Mouse (Mus musculus) liver, adult 2 months (tissue): ENCODE results near the gene C1ra. TPM values are rescaled to one million over a fixed set of nuclear protein-coding genes. Genes with fewer than 3 reads are reported as not detected.
"Not testable (repeated sequence)": the region's sequence is repeated elsewhere in the genome, so short reads cannot be mapped to it uniquely, and the experiment has no call there.

Experiments
- DNase-seq: peaks from one replicate; pipeline ENCODE4 v3.0.0-alpha.2; 2011; ENCODE audit warnings: low read depth, low spot score; ENCODE audit errors: extremely low read depth
- H3K27ac ChIP-seq: fragments of 200-500 bp; replicated peaks from 2 replicates; pipeline ENCODE4 v1.5.1; 2012; ENCODE audit warnings: low read depth, mild to moderate bottlenecking, control low read depth, inconsistent platforms, low read length; ENCODE audit not compliant: insufficient read depth
- H3K27me3 ChIP-seq: fragments of 200-500 bp; 2 replicates; pipeline ENCODE4 v1.6.1; 2012; ENCODE audit warnings: mild to moderate bottlenecking, moderate library complexity, low read length, inconsistent platforms; ENCODE audit not compliant: control insufficient read depth, insufficient read depth
- H3K36me3 ChIP-seq: fragments of 200-500 bp; 2 replicates; pipeline ENCODE4 v1.6.1; 2012; ENCODE audit warnings: low read length, inconsistent platforms; ENCODE audit not compliant: control insufficient read depth, insufficient read depth
- H3K4me1 ChIP-seq: fragments of 200-500 bp; 2 replicates; pipeline ENCODE4 v1.6.1; 2011; ENCODE audit warnings: low read length; ENCODE audit not compliant: control insufficient read depth, insufficient read depth
- H3K4me3 ChIP-seq: fragments of 200-500 bp; 2 replicates; pipeline ENCODE4 v1.5.1; 2011; ENCODE audit warnings: low read depth, mild to moderate bottlenecking, control low read depth, low read length, moderate library complexity; ENCODE audit not compliant: insufficient read depth
- H3K79me2 ChIP-seq: fragments of 200-500 bp; 2 replicates; pipeline ENCODE4 v1.6.1; 2012; ENCODE audit warnings: inconsistent platforms, mild to moderate bottlenecking, low read length, moderate library complexity; ENCODE audit not compliant: control insufficient read depth, insufficient read depth
- H3K9ac ChIP-seq: fragments of 200-500 bp; 2 replicates; pipeline ENCODE4 v1.6.1; 2012; ENCODE audit warnings: low read depth, mild to moderate bottlenecking, control low read depth, inconsistent platforms, low read length
- CTCF ChIP-seq: fragments of 200-500 bp; IDR thresholded peaks from 2 replicates; pipeline ENCODE4 v1.5.1; 2011; ENCODE audit warnings: low read depth, low read length, control low read depth
- POLR2A ChIP-seq: fragments of 200-500 bp; IDR thresholded peaks from 2 replicates; pipeline ENCODE4 v1.6.1; 2011; ENCODE audit warnings: low read length, control low read depth; ENCODE audit not compliant: insufficient read depth; ENCODE audit errors: extremely low read depth
- WGBS: fragments of 180-500 bp; shearing (Covaris S2); methylation state at CpG from one replicate; pipeline ENCODE4 v1.1.7; 2018; 5-methylcytosine and 5-hydroxymethylcytosine counted together
- polyA plus RNA-seq: library from polyadenylated mRNA; depleted of rRNA; stranded (reverse); fragments of >200 nt; gene quantifications from 2 replicates; pipeline ENCODE4 v1.2.3, GENCODE M21; 2012
- total RNA-seq: library from RNA; depleted of rRNA; stranded (reverse); fragments of >200 nt; gene quantifications from 2 replicates; pipeline ENCODE4 v1.2.3, GENCODE M21; 2014

The C1ra gene
- total and polyA plus RNA-seq, 2 experiments: 119 to 165 TPM

DNA sequence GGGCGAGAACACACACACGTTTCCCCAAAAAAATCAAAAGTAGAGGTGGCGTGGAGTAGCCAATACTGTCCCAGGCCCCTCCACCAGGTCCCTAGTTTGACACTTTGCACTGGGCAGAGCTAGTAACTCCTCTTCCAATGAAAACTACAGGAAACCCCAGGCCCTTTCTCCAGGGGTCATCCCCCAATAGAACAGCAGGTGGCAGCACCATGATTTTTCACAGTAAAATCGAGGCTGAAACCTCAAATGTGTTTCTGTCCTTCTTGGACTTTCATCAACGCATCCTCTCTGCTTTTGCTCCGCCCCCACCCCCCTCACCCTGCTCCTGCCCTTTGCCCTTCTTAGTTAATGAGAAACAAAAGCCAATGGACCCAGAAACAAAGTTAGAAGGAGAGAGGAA, 30.6 kb upstream of the C1ra start:
- H3K27me3 ChIP-seq: no peaks in the 10 kb centered on the region
- no peak for TF ChIP-seq POLR2A
- TF ChIP-seq CTCF: peak; percentile 60
- peak overlapping the region; percentile 67 for H3K9ac ChIP-seq
- no peaks in the 10 kb centered on the region for H3K79me2 ChIP-seq
- peak overlapping the region; percentile 86 for H3K27ac ChIP-seq
- DNase-seq: peak; percentile 93
- no peaks in the 10 kb centered on the region for H3K36me3 ChIP-seq
- H3K4me1 ChIP-seq: peaks cover 34% of the 10 kb centered on the region
- 20% methylated on average over 6 of the region's 6 CpGs for WGBS
- peak overlapping the region; percentile 53 for H3K4me3 ChIP-seq

GRCm38 (mm10) chr6:124483831-124484230, 28.4 kb upstream of the C1ra start:
- H3K36me3 ChIP-seq, H3K27me3 ChIP-seq, H3K27ac ChIP-seq, H3K9ac ChIP-seq, H3K79me2 ChIP-seq, H3K4me3 ChIP-seq, DNase-seq: not testable (repeated sequence)
- WGBS: 88% methylated on average over 3 of the region's 3 CpGs
- H3K4me1 ChIP-seq: peaks cover 22% of the 10 kb centered on the region

GRCm38 (mm10) chr6:124484851-124485250, 27.4 kb upstream of the C1ra start:
- H3K27me3 ChIP-seq: no peaks in the 10 kb centered on the region
- no peaks in the 10 kb centered on the region for H3K36me3 ChIP-seq
- H3K4me1 ChIP-seq: peaks cover 19% of the 10 kb centered on the region
- 84% methylated on average over 7 of the region's 7 CpGs for WGBS
- no peak overlapping the region for H3K27ac ChIP-seq
- DNase-seq: no peak
- H3K79me2 ChIP-seq: no peaks in the 10 kb centered on the region
- H3K4me3 ChIP-seq: no peak overlapping the region
- H3K9ac ChIP-seq: no peak overlapping the region
- no peak for TF ChIP-seq CTCF
- no peak for TF ChIP-seq POLR2A

DNA sequence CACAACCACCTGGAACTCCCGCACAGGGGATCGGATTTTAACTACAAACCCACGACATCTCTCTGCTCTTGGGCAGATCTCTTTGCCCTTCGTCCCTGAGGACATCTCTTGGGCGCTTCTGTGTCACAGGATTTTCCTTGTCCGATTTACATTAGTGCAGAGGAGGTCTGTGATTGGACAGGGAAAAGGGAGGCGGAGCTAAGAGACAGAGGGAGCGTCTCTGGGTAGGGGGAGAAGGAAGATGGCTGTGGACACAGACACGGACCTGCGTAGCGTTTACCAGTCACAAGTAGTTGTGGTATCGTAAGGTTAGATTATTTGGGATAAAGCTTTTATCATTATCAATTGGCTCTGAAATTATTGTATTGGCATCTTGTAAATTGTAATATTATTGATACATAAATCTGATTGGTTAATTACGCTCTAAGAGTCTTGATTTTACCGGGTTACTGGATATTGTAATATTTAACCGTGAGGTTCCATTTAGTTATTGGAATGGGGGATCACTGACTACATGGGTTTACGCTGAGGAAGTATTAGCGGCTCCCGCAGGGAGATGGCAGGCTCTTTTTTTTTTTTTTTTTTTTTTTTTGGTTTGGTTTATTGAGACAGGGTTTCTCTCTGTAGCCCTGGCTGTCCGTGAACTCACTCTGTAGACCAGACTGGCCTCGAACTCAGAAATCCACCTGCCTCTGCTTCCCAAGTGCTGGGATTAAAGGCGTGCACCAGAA, 26.6 kb upstream of the C1ra start:
- no peak overlapping the region for H3K9ac ChIP-seq
- no peaks in the 10 kb centered on the region for H3K27me3 ChIP-seq
- no peak overlapping the region for H3K27ac ChIP-seq
- H3K36me3 ChIP-seq: no peaks in the 10 kb centered on the region
- H3K4me1 ChIP-seq: peaks cover 16% of the 10 kb centered on the region
- 69% methylated on average over 21 of the region's 21 CpGs for WGBS
- H3K4me3 ChIP-seq: no peak overlapping the region
- no peaks in the 10 kb centered on the region for H3K79me2 ChIP-seq
- no peak for TF ChIP-seq CTCF
- no peak for TF ChIP-seq POLR2A
- no peak for DNase-seq

DNA sequence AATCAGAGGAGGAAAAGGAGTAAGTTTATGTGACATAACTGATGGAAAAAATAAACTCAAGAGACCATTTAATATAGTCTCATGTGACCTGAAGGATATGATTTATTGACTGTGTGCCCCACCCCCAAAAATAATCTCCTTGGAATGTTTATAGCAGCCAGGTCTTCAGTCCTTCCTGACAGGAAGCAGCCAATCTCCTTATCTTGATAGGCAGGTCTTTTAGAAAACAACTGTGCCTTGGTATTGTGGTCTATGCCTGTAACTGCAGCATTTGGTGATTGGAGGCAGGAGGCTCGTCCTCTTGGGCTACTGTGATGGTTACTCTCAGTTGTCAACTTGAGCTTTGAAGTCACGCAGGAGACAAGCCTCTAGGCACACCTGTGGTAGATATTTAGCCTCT, 24.7 kb upstream of the C1ra start:
- Histone ChIP-seq H3K79me2 (no peaks in the 10 kb centered on the region), H3K36me3 (no peaks in the 10 kb centered on the region), H3K4me1 (peaks cover 6% of the 10 kb centered on the region), H3K9ac (no peak overlapping the region), H3K27ac (no peak overlapping the region), H3K4me3 (no peak overlapping the region), H3K27me3 (no peaks in the 10 kb centered on the region)
- TF ChIP-seq CTCF: no peak
- TF ChIP-seq POLR2A: no peak
- 78% methylated on average over 2 of the region's 2 CpGs for WGBS
- no peak for DNase-seq

DNA sequence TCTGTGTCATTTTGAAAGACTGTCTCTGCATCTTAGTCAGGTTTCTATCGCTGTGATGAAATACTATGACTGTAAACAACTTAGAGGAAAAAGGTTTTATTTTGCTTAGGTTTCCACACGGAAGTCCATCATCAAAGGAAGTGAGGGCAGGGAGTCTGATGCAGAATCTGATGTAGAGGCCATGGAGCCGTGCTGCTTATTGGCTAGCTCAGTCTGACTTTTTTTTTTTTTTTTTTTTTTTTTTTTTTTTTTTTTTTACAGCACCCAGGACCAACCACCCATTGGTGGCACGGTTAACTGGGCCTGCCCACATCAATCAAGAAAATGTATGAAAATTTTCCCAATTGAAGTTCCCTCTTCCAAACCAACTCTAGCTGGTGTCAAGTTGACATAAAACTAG, 23.3 kb upstream of the C1ra start:
- no peak overlapping the region for H3K4me3 ChIP-seq
- H3K27me3 ChIP-seq: no peaks in the 10 kb centered on the region
- H3K36me3 ChIP-seq: no peaks in the 10 kb centered on the region
- H3K4me1 ChIP-seq: no peaks in the 10 kb centered on the region
- TF ChIP-seq CTCF (no peak), POLR2A (no peak)
- WGBS: 91% methylated on average over 4 of the region's 4 CpGs
- no peak for DNase-seq
- H3K9ac ChIP-seq: no peak overlapping the region
- H3K27ac ChIP-seq: no peak overlapping the region
- H3K79me2 ChIP-seq: no peaks in the 10 kb centered on the region; the same call in 1 of the 2 replicates
